In genomic region chr5:54109096-54109495, GRCm38 (mm10) we compare ENCODE assay signal across 23 mouse cellular contexts.
DNase-seq lines count a peak whose midpoint lies in the region; ATAC-seq lines count a peak whose summit lies in the region.
"Had no signal": no experiment of that assay in that cellular context is flagged by ENCODE, and none has a peak within 500 bp of the region (broad histone marks: within the 10 kb centered on the region; RNA-seq: fewer than 3 reads in every experiment).

No protein-coding gene starts in this region.

- peak; percentile 45 for DNase-seq in 416B (ENCODE audit: low read depth)
- DNase-seq in cerebellum, postnatal 25 days = no peak
- DNase-seq in left cerebral cortex, postnatal 14 days (ENCODE audit: low spot score in 2 of 2) = no peak
- DNase-seq: adrenal gland, adult 2 months; adrenal gland, adult 8-10 months; adrenal gland, postnatal 10 days; adrenal gland, postnatal 14 days; adrenal gland, postnatal 25 days; adrenal gland, postnatal 36 days; B cell, adult 2 months; cerebellum, adult 11 months; cerebellum, adult 11-12 months; cerebellum, adult 18-20 months had no signal

- WGBS in midbrain, embryonic 15.5 days = 94% methylated on average over 5 of the region's 5 CpGs

- H3K27me3 ChIP-seq in midbrain, embryonic 15.5 days (replicated peaks) = no peaks in the 10 kb centered on the region
- H3K27me3 ChIP-seq: CH12.LX, Patski had no signal

- no peak overlapping the region for H3K9ac ChIP-seq in midbrain, embryonic 15.5 days

- no peak overlapping the region for H3K27ac ChIP-seq in midbrain, embryonic 15.5 days

- ATAC-seq in granulocyte monocyte progenitor cell, adult 5-6 weeks (replicated peaks; ENCODE audit: poor library complexity, severe bottlenecking) = peak; percentile 82
- peak; percentile 57 for ATAC-seq in megakaryocyte, adult 5-6 weeks (ENCODE audit: poor library complexity, severe bottlenecking)
- peak; percentile 63 for ATAC-seq in megakaryocyte progenitor cell, adult 5-6 weeks (replicated peaks; ENCODE audit: poor library complexity)
- ATAC-seq in erythroblast, adult 5-6 weeks (replicated peaks; ENCODE audit: low FRiP score, poor library complexity, severe bottlenecking) = no peak
- ATAC-seq in midbrain, embryonic 15.5 days (replicated peaks) = no peak
- ATAC-seq: activated CD4-positive, CD25-positive, alpha-beta regulatory T cell, adult 4 months; CD4-positive, CD25-positive, alpha-beta regulatory T cell, adult 4 months; Patski had no signal

- H3K36me3 ChIP-seq in midbrain, embryonic 15.5 days (replicated peaks) = peaks cover 2% of the 10 kb centered on the region; the same call in 1 of the 2 replicates

- H3K4me2 ChIP-seq in midbrain, embryonic 15.5 days = no peak overlapping the region

- 0 out of 2 replicates have a peak, but pooled peaks cover 2% of the 10 kb centered on the region for H3K4me1 ChIP-seq in midbrain, embryonic 15.5 days

- no peaks in the 10 kb centered on the region for H3K9me3 ChIP-seq in midbrain, embryonic 15.5 days
- H3K9me3 ChIP-seq: G1E had no signal

- no peak overlapping the region for H3K4me3 ChIP-seq in midbrain, embryonic 15.5 days

- intact Hi-C loops in left cerebral cortex, postnatal 14 days (cut with DNase I) = no loop called here

Comparison
In these comparisons a context has a peak if more than half of its experiments do, and no peak if none do; other contexts are left out.
1. ATAC-seq: peak in granulocyte monocyte progenitor cell, adult 5-6 weeks (single experiment), megakaryocyte, adult 5-6 weeks (single experiment) and megakaryocyte progenitor cell, adult 5-6 weeks (single experiment); none in erythroblast, adult 5-6 weeks (single experiment) and midbrain, embryonic 15.5 days (single experiment).